Mouse (Mus musculus) ES-Bruce4 (cell line): ENCODE results near the gene Ctnnd2.

Experiments
- CTCF ChIP-seq: IDR thresholded peaks from one replicate; pipeline ENCODE4 v1.8.1; 2011; ENCODE audit warnings: low read depth, low read length
- EP300 ChIP-seq: IDR thresholded peaks from 2 replicates; pipeline ENCODE4 v1.6.1; 2011; ENCODE audit warnings: low read depth, low read length; ENCODE audit not compliant: insufficient read depth
- POLR2A ChIP-seq: IDR thresholded peaks from one replicate; pipeline ENCODE4 v1.8.1; 2011; ENCODE audit warnings: low read length; ENCODE audit not compliant: insufficient read depth

GRCm38 (mm10) chr15:30885410-30885809 is 713.0 kb downstream of the Ctnnd2 start:
- TF ChIP-seq POLR2A: no peak
- no peak for TF ChIP-seq CTCF
- no peak for TF ChIP-seq EP300
